Mouse (Mus musculus) heart, postnatal 10 days (tissue): ENCODE measurements around the gene Phf23. TPM values are rescaled to one million over a fixed set of nuclear protein-coding genes. Genes with fewer than 3 reads are reported as not detected.
"Not testable (repeated sequence)": the region's sequence is repeated elsewhere in the genome, so short reads cannot be mapped to it uniquely, and the experiment has no call there.

Source experiments
- DNase-seq, 2 experiments: peaks; one replicate each; pipeline ENCODE4 v3.0.0; 2021
- intact Hi-C: fragments of 180-260 bp; cut with DNase I; formaldehyde crosslinking; loops from one replicate; pipeline ENCODE4 v1.15.1; 2025
- total RNA-seq, 2 experiments: library from RNA; stranded (reverse); gene quantifications; 2 replicates each; pipeline ENCODE4 v1.2.3; 2021

Gene Phf23
- 10 to 100 TPM; 23.1 to 27.7 TPM for total RNA-seq

GRCm38 (mm10) chr11:69995391-69995960 lies at the start of gene Phf23:
Phf23 (plus strand) TSS chr11:69995777.
- peak; percentile 97 to 98 for DNase-seq
- intact Hi-C loops: no loop called here

GRCm38 (mm10) chr11:69945997-69946891 lies 49.3 kb upstream of the Phf23 start:
- intact Hi-C loops: no loop called here

GRCm38 (mm10) chr11:69947337-69948065 lies 48.1 kb upstream of the Phf23 start:
- intact Hi-C loops: loop anchor here (1.0 kb wide), 1 partner anchor 13 kb away; no protein-coding TSS in a partner anchor
- peak; percentile 79 to 82 for DNase-seq

More at GRCm38 (mm10) chr11:69945997-69946891, 49.3 kb upstream of the Phf23 start:
- DNase-seq: no peak

- peak; percentile 97 for DNase-seq
These were observed 47.4 kb upstream of the Phf23 start, which contains the start of gene Slc2a4 for GRCm38 (mm10) chr11:69948066-69948762. Slc2a4 (minus strand) TSS chr11:69948188.

GRCm38 (mm10) chr11:69948763-69949150 lies 46.8 kb upstream of the Phf23 start:
- peak; percentile 93 to 97 for DNase-seq
- intact Hi-C loops: loop anchor here (1.0 kb wide), 2 partner anchors 14 to 68 kb away; no protein-coding TSS in a partner anchor

More at GRCm38 (mm10) chr11:69948066-69948762, 47.4 kb upstream of the Phf23 start, which contains the start of gene Slc2a4:
- intact Hi-C loops: loop anchor here (1.0 kb wide), 1 partner anchor 14 kb away; no protein-coding TSS in a partner anchor

- intact Hi-C loops: no loop called here
- no peak for DNase-seq
These were observed 44.6 kb upstream of the Phf23 start for GRCm38 (mm10) chr11:69950807-69951459.

- intact Hi-C loops: no loop called here
These were observed 43.3 kb upstream of the Phf23 start for GRCm38 (mm10) chr11:69952274-69952673.

GRCm38 (mm10) chr11:69953267-69953915 lies 42.2 kb upstream of the Phf23 start:
- intact Hi-C loops: no loop called here

More at GRCm38 (mm10) chr11:69952274-69952673, 43.3 kb upstream of the Phf23 start:
- DNase-seq: no peak

GRCm38 (mm10) chr11:69955618-69956017 lies 40.0 kb upstream of the Phf23 start:
- intact Hi-C loops: loop anchor here (2.0 kb wide), 1 partner anchor 19 kb away; no protein-coding TSS in a partner anchor
- DNase-seq: not testable (repeated sequence)

More at GRCm38 (mm10) chr11:69953267-69953915, 42.2 kb upstream of the Phf23 start:
- no peak for DNase-seq

- no peak for DNase-seq
- intact Hi-C loops: loop anchor here (2.0 kb wide), 1 partner anchor 19 kb away; no protein-coding TSS in a partner anchor
These were observed 39.4 kb upstream of the Phf23 start for GRCm38 (mm10) chr11:69956218-69956617.

- intact Hi-C loops: no loop called here
- peak in 1 of 2 experiments; percentile 20 for DNase-seq
These were observed 35.0 kb upstream of the Phf23 start for GRCm38 (mm10) chr11:69960616-69961015.

- intact Hi-C loops: no loop called here
- no peak for DNase-seq
These were observed 33.7 kb upstream of the Phf23 start for GRCm38 (mm10) chr11:69961841-69962240.

- intact Hi-C loops: no loop called here
- no peak for DNase-seq
These were observed 30.8 kb upstream of the Phf23 start, which contains the start of gene Cldn7 for GRCm38 (mm10) chr11:69964650-69965270. Cldn7 (plus strand) TSS chr11:69964779.

GRCm38 (mm10) chr11:69965271-69966005 lies 30.1 kb upstream of the Phf23 start:
- no peak for DNase-seq
- intact Hi-C loops: no loop called here

GRCm38 (mm10) chr11:69966006-69966859 lies 29.3 kb upstream of the Phf23 start:
- intact Hi-C loops: no loop called here
- DNase-seq: peak; percentile 44 to 48

GRCm38 (mm10) chr11:69966860-69967517 lies 28.6 kb upstream of the Phf23 start:
- intact Hi-C loops: no loop called here

More at GRCm38 (mm10) chr11:69966860-69967517, 28.6 kb upstream of the Phf23 start:
- DNase-seq: no peak
